ENCODE assay signal across 9 mouse cellular contexts in the genomic region with DNA sequence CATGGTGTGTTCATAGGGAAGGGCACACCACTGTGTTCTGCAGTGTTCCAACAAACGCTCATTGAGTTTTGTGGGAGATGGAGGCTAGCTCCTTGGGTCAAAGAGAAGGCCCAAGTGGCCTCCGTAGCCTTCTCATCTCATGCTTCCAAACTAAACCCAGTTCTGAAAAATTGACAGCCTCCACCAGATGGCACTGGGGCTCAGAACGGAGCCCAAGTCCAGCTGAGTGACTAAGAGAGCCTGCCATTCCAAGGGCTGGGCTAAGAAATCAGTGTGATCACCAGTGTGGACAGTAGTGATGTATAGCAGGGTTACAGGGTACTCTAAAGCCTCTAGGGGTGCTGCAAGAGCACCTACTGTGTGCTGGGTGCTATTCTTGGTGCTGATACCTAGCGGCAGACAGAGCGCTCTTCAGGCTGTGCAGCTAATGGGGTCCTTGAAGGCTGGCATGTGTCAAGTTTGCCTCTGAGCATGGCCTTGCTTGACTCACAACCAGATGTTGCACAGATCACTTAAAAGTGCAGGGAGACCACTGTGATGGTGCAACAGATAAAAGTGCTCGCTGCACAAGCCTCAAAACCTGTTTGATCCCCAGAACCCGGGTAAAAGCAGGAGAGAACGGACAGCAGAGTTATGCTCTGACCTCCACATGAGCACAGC. TPM values are rescaled to one million over a fixed set of nuclear protein-coding genes. Genes with fewer than 3 reads are reported as not detected.
DNase-seq lines count a peak whose midpoint lies in the region; ATAC-seq and TF ChIP-seq lines count a peak whose summit lies in the region.
"Had no signal": no experiment of that assay in that cellular context is flagged by ENCODE, and none has a peak within 500 bp of the region (broad histone marks: within the 10 kb centered on the region; RNA-seq: fewer than 3 reads in every experiment).

No protein-coding gene starts in this region.

- H3K4me1 ChIP-seq in forebrain, embryonic 13.5 days: peaks cover 86% of the 10 kb centered on the region
- peaks cover 30% of the 10 kb centered on the region for H3K4me1 ChIP-seq in forebrain, embryonic 10.5 days
- no peaks in the 10 kb centered on the region for H3K4me1 ChIP-seq in lung, embryonic 14.5 days (ENCODE audit: insufficient read depth)
- H3K4me1 ChIP-seq in midbrain, postnatal 0 days (ENCODE audit: insufficient read depth, low read length): no peaks in the 10 kb centered on the region
- peaks cover 14% of the 10 kb centered on the region for H3K4me1 ChIP-seq in heart, embryonic 12.5 days (replicated peaks)

- H3K9me3 ChIP-seq in forebrain, embryonic 13.5 days (replicated peaks): no peaks in the 10 kb centered on the region
- H3K9me3 ChIP-seq in forebrain, embryonic 10.5 days: no peaks in the 10 kb centered on the region
- H3K9me3 ChIP-seq in lung, embryonic 14.5 days (ENCODE audit: low read depth, low read length): no peaks in the 10 kb centered on the region
- H3K9me3 ChIP-seq in midbrain, postnatal 0 days (ENCODE audit: low read length): no peaks in the 10 kb centered on the region
- H3K9me3 ChIP-seq in heart, embryonic 12.5 days (replicated peaks): no peaks in the 10 kb centered on the region
- H3K9me3 ChIP-seq: heart, embryonic 15.5 days had no signal

- TF ChIP-seq CTCF in lung, embryonic 14.5 days (IDR thresholded peaks at IDR 0.05; ENCODE audit: low read depth): peak; percentile 38
- peak; percentile 76 for TF ChIP-seq CTCF in midbrain, postnatal 0 days (IDR thresholded peaks at IDR 0.05)

- 83% methylated on average over 8 of the region's 8 CpGs for WGBS in forebrain, embryonic 13.5 days
- 86% methylated on average over 8 of the region's 8 CpGs for WGBS in forebrain, embryonic 10.5 days
- WGBS in lung, embryonic 14.5 days: 81% methylated on average over 8 of the region's 8 CpGs
- 79% methylated on average over 8 of the region's 8 CpGs for WGBS in midbrain, postnatal 0 days
- WGBS in heart, embryonic 12.5 days: 71% methylated on average over 8 of the region's 8 CpGs

- H3K27me3 ChIP-seq in forebrain, embryonic 13.5 days: no peaks in the 10 kb centered on the region
- no peaks in the 10 kb centered on the region for H3K27me3 ChIP-seq in forebrain, embryonic 10.5 days (ENCODE audit: poor library complexity, severe bottlenecking)
- no peaks in the 10 kb centered on the region for H3K27me3 ChIP-seq in lung, embryonic 14.5 days (ENCODE audit: insufficient read depth, low read length)
- H3K27me3 ChIP-seq in midbrain, postnatal 0 days (ENCODE audit: insufficient read depth, low read length): no peaks in the 10 kb centered on the region
- H3K27me3 ChIP-seq in heart, embryonic 12.5 days (replicated peaks): peaks cover 13% of the 10 kb centered on the region

- peak; percentile 5; the same call in 1 of the 2 replicates for ATAC-seq in forebrain, embryonic 13.5 days
- ATAC-seq in lung, embryonic 14.5 days (ENCODE audit: insufficient read depth): no peak
- ATAC-seq in midbrain, postnatal 0 days (ENCODE audit: low FRiP score): peak; percentile 50; the same call in 1 of the 2 replicates
- no peak for ATAC-seq in heart, embryonic 12.5 days (ENCODE audit: insufficient number of reproducible peaks, low FRiP score)

- no peak overlapping the region for H3K4me2 ChIP-seq in forebrain, embryonic 13.5 days
- no peak overlapping the region for H3K4me2 ChIP-seq in lung, embryonic 14.5 days
- no peak overlapping the region for H3K4me2 ChIP-seq in midbrain, postnatal 0 days (ENCODE audit: low read depth, low read length, poor library complexity, severe bottlenecking)
- H3K4me2 ChIP-seq in heart, embryonic 12.5 days: no peak overlapping the region
- H3K4me2 ChIP-seq: heart, embryonic 15.5 days had no signal

- peaks cover 54% of the 10 kb centered on the region for H3K36me3 ChIP-seq in forebrain, embryonic 13.5 days (ENCODE audit: poor library complexity, severe bottlenecking)
- H3K36me3 ChIP-seq in forebrain, embryonic 10.5 days (replicated peaks): peaks cover 94% of the 10 kb centered on the region
- H3K36me3 ChIP-seq in lung, embryonic 14.5 days (ENCODE audit: insufficient read depth): 0 out of 2 replicates have a peak, but pooled peaks cover 3% of the 10 kb centered on the region
- peaks cover 5% of the 10 kb centered on the region for H3K36me3 ChIP-seq in midbrain, postnatal 0 days (ENCODE audit: insufficient read depth, low read length)
- H3K36me3 ChIP-seq in heart, embryonic 12.5 days: peaks cover 4% of the 10 kb centered on the region; the same call in 1 of the 2 replicates
- H3K36me3 ChIP-seq: heart, embryonic 15.5 days had no signal

- no peak overlapping the region for H3K27ac ChIP-seq in forebrain, embryonic 13.5 days
- H3K27ac ChIP-seq in forebrain, embryonic 10.5 days: no peak overlapping the region
- H3K27ac ChIP-seq in lung, embryonic 14.5 days (ENCODE audit: low read depth): no peak overlapping the region
- no peak overlapping the region for H3K27ac ChIP-seq in midbrain, postnatal 0 days (ENCODE audit: low read depth, low read length)
- no peak overlapping the region for H3K27ac ChIP-seq in heart, embryonic 12.5 days (ENCODE audit: poor library complexity, severe bottlenecking)
- H3K27ac ChIP-seq: heart, embryonic 15.5 days had no signal

- H3K9ac ChIP-seq in forebrain, embryonic 13.5 days: no peak overlapping the region
- no peak overlapping the region for H3K9ac ChIP-seq in lung, embryonic 14.5 days
- H3K9ac ChIP-seq in midbrain, postnatal 0 days (replicated peaks; ENCODE audit: low read length, poor library complexity, severe bottlenecking): no peak overlapping the region
- no peak overlapping the region for H3K9ac ChIP-seq in heart, embryonic 12.5 days
- H3K9ac ChIP-seq: heart, embryonic 15.5 days had no signal

- no peak overlapping the region for H3K4me3 ChIP-seq in forebrain, embryonic 13.5 days
- no peak overlapping the region for H3K4me3 ChIP-seq in forebrain, embryonic 10.5 days
- no peak overlapping the region for H3K4me3 ChIP-seq in lung, embryonic 14.5 days (ENCODE audit: low read depth, low read length)
- no peak overlapping the region for H3K4me3 ChIP-seq in midbrain, postnatal 0 days (ENCODE audit: low read depth, low read length)
- no peak overlapping the region for H3K4me3 ChIP-seq in heart, embryonic 12.5 days
- H3K4me3 ChIP-seq: heart, embryonic 15.5 days had no signal

- no peak for DNase-seq in forebrain, embryonic 10.5 days (ENCODE audit: extremely low spot score, low spot score)
- DNase-seq in lung, embryonic 14.5 days: peak; percentile 33
- DNase-seq in lung, postnatal 25 days (ENCODE audit: low spot score): no peak
- DNase-seq in adrenal gland, postnatal 36 days: peak; percentile 59 to 68
- no peak for DNase-seq in midbrain, postnatal 0 days (ENCODE audit: low spot score)
- DNase-seq in spleen, postnatal 4 days (ENCODE audit: low spot score in 2 of 2): no peak

RNA-seq across cellular contexts. Expression of gene Gpc1, which starts 8.9 kb away (rescaled TPM):
- polyA plus RNA-seq in forebrain, embryonic 13.5 days (2015; fragmentation: Nextera tagmentation; extraction: Ambion mirVana): 115 and 117 TPM in 2 replicates
- 95.2 and 99.2 TPM in 2 replicates for polyA plus RNA-seq in forebrain, embryonic 10.5 days (2016; fragmentation: Nextera tagmentation; extraction: Ambion mirVana)
- 36.3 and 42.4 TPM in 2 replicates for polyA plus RNA-seq in lung, embryonic 14.5 days (2014; fragmentation: Nextera tagmentation; extraction: Ambion mirVana)
- total RNA-seq in adrenal gland, postnatal 36 days (2021): 10 to 100 TPM; 61.7 to 73.1 TPM
- total RNA-seq in midbrain, postnatal 0 days (2014; rRNA removed): 151 and 208 TPM in 2 replicates
- 51.8 and 53.3 TPM in 2 replicates for polyA plus RNA-seq in midbrain, postnatal 0 days (2015; fragmentation: Nextera tagmentation; extraction: Ambion mirVana)
- 67.2 and 70.3 TPM in 2 replicates for polyA plus RNA-seq in heart, embryonic 12.5 days (2016; fragmentation: Nextera tagmentation; extraction: Ambion mirVana)

Comparison
In these comparisons a context has a peak if more than half of its experiments do, and no peak if none do; other contexts are left out.
1. DNase-seq: peak in lung, embryonic 14.5 days (single experiment) and adrenal gland, postnatal 36 days (2 of 2); none in forebrain, embryonic 10.5 days (single experiment), lung, postnatal 25 days (single experiment), midbrain, postnatal 0 days (single experiment) and spleen, postnatal 4 days (0 of 2).
2. ATAC-seq: peak in forebrain, embryonic 13.5 days (single experiment) and midbrain, postnatal 0 days (single experiment); none in lung, embryonic 14.5 days (single experiment) and heart, embryonic 12.5 days (single experiment).